Mouse (Mus musculus): Measurements from ENCODE around the gene R3hdm2.

DNA sequence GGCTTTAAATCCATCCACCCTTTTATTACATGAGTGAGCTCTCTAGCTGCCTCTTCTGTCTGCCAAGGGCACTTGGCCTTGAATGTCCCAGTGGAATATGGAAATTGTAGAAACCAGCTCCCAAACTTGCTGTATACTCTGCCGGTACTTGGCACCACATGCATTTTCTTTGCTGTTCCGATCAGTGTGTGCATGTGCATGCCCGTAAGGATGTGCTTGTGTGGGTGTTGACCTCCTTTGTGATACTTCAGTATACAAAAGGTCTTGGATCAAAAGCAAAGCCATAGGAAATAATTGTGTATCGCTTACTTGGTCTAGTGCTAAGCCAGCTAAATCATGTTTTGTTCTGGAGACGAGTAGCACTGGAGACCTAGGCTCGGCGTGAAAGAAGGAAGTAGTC, 108.7 kb downstream of the R3hdm2 start:
- TF ChIP-seq POLR2AphosphoS2 (IDR thresholded peaks at IDR 0.05; ENCODE audit: insufficient read length, low read depth) (no peak), USF1 (IDR thresholded peaks at IDR 0.05; ENCODE audit: low read depth) (no peak), CEBPB (IDR thresholded peaks at IDR 0.05; ENCODE audit: insufficient read depth, poor library complexity, severe bottlenecking) (no peak), POLR2A (IDR thresholded peaks at IDR 0.05; ENCODE audit: insufficient read length, low read depth) (no peak), REST (IDR thresholded peaks at IDR 0.05; ENCODE audit: insufficient read depth, insufficient read length) (no peak), E2F4 (IDR thresholded peaks at IDR 0.05; ENCODE audit: insufficient read depth) (no peak), MYOG (IDR thresholded peaks at IDR 0.05; ENCODE audit: control insufficient read depth in 1 of 3, insufficient read depth in 1 of 3, insufficient read length in 2 of 3, low read depth in 2 of 3) (no peak), MYOD1 (IDR thresholded peaks at IDR 0.05; ENCODE audit: control insufficient read depth in 1 of 3, insufficient read length in 2 of 3, low read depth in 2 of 3) (no peak), TCF3 (IDR thresholded peaks at IDR 0.05; ENCODE audit: insufficient read length, low read depth) (no peak), MAX (IDR thresholded peaks at IDR 0.05; ENCODE audit: low read depth) (no peak)

Data from myocyte (in vitro differentiated cells).